Mouse (Mus musculus) layer of hippocampus, adult 8-10 months (tissue): ENCODE measurements around the gene Tax1bp1. TPM values are rescaled to one million over a fixed set of nuclear protein-coding genes. Genes with fewer than 3 reads are reported as not detected.
A peak's percentile ranks its signal among the peaks of the same experiment; 100 is the strongest.
"Not testable (repeated sequence)": the region's sequence is repeated elsewhere in the genome, so short reads cannot be mapped to it uniquely, and the experiment has no call there.

ENCODE experiments used
- DNase-seq, 2 experiments: peaks; one replicate each; pipeline ENCODE4 v3.0.0; 2022; ENCODE audit warnings: low spot score in 2 of 2
- total RNA-seq, 4 experiments: library from RNA; stranded (reverse); gene quantifications; 2 replicates each; pipeline ENCODE4 v1.2.4; 2022

The Tax1bp1 gene
- total RNA-seq, result 100 to 1,000 TPM; 122 to 161 (median 139) TPM

DNA sequence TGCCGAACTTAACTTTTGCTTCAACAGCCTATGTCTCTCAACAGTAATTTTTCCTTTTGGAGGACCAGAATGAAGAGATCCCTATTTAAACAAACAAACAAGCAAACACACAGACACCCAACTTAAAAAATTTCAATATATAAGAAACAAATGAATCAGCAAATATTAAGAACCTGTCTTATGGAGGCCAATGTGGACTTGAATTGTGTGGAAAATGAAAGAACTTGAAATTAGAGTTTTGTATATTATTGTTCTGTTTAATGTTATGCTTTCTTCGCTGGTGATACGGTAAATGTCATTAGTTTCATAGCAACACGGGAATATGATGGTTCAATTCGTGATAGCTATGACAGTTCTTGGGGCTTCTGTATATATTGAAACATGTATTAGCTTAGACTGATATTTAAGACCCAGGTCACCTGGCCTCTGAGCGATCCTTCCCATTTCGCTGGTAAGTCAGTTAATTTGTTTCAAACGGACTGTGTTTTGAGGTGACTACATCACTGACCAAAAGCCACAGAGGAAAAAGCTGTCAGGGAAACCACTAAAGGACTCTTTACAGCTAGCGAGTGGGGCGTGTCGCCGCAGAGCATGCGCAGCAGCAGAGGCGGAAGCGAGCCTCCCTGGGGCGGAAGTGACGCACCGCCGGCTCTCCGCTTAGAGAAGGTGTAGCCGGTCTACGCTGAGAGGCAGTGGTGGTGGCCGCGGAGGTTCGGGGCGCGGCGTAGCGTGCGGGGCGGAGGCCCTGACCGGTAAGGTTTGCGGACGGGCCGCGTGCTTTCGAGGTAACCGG is at the start of gene Tax1bp1:
TSS of gene Tax1bp1 (plus strand) at position 626 of the 793 bp plus-strand sequence.
- peak; percentile 88 to 92 for DNase-seq

- no peak for DNase-seq
Measured at GRCm38 (mm10) chr6:52667641-52668040, 45.9 kb upstream of the Tax1bp1 start.

GRCm38 (mm10) chr6:52669878-52670277 is 43.7 kb upstream of the Tax1bp1 start:
- not testable (repeated sequence) for DNase-seq

DNA sequence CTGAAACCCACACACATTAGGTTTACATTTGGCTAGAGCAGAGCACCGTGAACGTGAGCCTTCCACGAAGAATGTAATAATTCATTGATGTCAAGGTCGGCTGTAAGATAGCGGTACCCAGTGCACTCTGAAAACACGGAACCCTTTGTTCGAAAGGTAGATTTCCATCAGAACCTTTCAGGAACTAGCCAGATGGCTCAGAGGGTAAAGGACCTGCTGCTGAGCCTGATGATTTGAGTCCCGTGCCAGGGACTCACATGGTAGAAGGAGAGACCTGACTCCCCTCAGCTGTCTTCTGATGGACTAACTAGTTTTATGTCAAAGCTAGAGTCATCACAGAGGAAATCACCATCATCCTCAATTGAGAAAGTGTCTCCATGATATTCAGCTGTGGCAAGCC is 41.7 kb upstream of the Tax1bp1 start:
- no peak for DNase-seq

DNA sequence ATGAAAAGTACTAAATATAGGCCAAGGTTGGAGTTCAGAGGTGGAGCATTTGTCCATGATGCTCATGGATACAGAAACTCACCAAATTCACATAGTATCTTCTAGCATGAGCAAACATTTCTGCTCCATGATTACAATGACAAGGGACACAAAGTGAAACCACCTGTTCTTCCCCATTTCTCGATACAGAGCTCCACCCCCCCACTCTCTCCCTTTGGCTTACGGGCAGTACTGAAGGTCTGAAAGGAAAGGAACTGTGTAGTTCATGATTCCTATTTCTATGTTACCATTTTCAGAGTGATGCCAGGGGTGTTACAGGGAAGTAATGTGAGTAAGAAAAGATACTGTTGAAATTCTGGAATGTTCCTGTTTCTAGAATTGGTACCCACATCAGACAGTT is 41.0 kb upstream of the Tax1bp1 start:
- no peak for DNase-seq

- no peak for DNase-seq
Measured at GRCm38 (mm10) chr6:52673706-52674105, 39.8 kb upstream of the Tax1bp1 start.

- DNase-seq, result no peak
Measured at GRCm38 (mm10) chr6:52674541-52674940, 39.0 kb upstream of the Tax1bp1 start.

GRCm38 (mm10) chr6:52675222-52675921 is 38.2 kb upstream of the Tax1bp1 start:
- no peak for DNase-seq

GRCm38 (mm10) chr6:52677534-52677933 is 36.0 kb upstream of the Tax1bp1 start:
- DNase-seq, result not testable (repeated sequence)

DNA sequence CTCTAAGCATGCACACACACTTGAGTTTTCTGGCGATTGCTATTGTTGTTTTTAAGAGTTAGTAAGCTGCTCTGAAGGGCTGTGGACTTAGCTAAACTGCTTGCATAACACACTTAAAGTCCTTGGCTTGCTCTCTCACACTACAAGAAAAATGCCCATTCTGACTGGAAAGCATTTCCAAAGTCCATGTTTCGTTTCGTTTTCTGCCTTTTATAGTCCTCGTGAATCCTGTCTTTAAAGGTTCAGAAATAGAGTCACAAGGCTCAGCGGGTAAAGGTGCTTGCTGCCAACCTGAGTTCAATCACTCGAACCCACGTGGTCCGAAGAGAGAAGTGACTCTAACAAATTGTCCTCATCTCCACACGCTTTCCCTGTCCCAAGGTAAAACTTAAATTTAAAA is 34.0 kb upstream of the Tax1bp1 start:
- DNase-seq, result no peak

- no peak for DNase-seq
Measured at GRCm38 (mm10) chr6:52680458-52681032, 33.0 kb upstream of the Tax1bp1 start.

DNA sequence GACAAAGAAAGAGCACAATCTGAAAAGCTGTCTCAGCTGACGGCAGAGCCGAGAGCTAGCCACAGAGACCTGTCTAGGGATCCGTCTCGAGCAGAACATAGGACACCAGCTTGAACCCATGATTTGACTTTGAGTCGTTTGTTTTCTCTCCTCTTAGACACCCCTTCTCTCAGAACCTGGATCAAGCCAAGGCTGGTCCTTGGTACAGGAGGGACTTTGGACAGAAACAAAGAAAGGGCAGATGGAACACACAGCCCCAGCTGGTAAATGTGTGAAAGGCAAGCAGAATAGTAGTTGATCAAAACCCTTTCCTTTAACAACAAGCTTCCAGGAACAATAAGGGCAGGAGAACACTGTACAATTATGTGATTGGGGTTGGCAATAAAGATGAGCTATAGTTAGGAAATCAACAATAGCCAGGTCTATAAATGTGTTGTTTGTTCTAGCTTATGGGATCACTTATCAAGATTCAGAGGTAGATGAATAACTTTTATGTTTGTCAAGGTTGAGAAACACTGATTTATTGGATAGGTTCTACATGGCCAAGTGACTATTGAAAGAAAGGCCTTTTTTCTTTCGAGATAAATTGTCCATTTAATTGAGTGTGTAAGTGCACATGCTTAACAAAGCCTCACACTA is 31.6 kb upstream of the Tax1bp1 start:
- DNase-seq, result no peak

- DNase-seq, result no peak
Measured at GRCm38 (mm10) chr6:52682607-52683006, 30.9 kb upstream of the Tax1bp1 start.

DNA sequence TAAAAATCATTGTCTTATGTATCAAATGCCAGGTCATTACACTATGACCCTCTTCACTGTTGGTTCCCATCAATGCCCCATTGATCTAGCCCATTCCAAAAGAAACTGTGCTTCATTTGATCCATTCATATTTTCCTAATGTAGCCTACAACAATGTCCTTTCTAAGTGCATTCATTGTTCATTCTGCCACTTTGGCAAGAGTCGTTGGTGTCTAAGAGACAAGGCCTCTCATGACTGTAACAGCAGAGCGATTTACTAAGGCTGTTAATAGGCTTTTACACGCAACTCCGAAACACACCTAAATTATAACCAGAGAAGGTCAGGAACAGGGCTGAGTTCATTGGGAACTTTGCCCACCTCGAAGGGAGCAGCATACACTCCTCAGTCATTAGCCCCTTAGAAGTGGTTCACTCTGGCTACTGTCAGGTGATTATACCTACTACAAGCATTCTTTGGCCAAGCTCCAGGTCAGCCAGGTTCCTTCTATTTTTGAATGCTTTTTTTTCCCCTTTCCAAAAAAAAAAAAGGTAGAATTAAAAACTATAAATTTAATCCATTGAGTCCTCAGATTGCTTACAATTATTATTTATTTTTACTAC is 26.5 kb upstream of the Tax1bp1 start:
- no peak for DNase-seq

DNA sequence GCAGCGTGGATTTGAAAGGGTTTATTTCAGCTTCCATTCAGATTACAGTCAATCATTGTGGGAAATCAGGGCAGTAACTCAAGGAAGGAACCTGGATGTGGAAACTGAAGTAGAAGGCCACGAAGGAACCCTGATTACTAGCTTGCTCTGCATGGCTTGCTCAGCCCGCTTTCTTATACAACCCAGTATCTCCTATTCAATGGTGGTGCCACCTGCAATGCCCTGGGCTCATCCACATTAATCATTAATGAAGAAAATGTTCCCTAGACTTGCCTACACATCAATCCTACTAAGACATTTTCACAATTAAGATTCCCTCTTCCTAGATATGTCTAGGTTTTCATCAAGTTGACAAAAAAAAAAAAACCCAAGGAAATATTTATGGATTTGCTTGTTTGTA is 23.2 kb upstream of the Tax1bp1 start:
- no peak for DNase-seq

GRCm38 (mm10) chr6:52691800-52692199 is 21.7 kb upstream of the Tax1bp1 start:
- DNase-seq, result no peak

DNA sequence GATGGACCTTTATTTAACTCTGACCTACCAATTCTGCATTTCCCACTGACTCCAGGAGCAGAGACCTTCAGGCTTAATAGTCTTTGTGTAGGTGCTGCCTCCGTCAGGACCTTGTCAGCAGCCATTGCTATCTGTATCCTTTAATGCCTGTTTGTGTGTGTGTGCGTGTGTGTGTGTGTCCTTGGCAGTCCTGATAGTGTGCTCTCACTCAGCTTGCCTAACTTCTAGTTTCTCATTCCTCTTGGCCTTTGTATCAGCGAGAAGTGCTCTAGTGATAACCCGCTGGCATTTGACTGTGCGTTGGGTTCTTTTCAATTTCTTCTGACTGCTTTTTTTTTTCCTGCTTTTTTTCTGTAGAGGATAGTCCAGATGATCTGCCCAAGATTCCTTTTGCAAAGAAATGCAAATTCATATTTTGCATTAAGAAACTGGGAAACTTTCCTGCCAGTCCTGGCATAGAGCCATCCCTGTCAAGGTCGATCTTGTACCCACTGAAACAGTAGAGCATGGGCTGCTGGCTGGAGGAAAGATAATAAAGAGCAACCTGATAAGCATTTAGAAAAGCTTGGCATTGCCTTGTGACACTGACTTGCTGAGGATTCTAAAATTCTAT is 21.0 kb upstream of the Tax1bp1 start:
- no peak for DNase-seq

DNA sequence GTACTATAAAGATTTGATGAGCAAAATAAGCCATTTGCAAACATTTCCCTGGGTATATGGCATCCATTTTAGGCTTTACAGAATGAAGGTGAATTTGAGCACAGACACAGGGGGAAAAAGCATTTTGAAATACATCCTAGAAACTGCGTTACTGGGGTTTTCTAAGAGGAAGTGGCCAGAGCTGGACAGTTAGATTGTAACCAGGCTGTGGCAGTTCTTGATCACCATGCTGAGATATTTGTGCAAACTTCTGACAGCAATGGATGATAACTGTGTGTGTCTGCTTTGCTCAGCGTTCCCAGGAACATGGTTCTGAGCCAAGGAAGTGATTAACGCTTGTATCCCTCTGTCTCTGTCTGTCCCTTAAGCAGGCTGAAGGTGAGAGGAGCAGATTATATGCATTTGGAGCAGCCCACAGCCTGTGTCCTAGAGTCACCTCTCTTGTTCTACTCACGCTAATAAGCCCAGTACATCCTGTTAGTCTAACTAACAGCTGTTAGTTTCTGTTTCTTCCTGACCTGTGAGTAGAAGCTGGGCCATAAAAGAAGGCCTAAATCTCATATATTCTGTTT is 15.5 kb upstream of the Tax1bp1 start:
- DNase-seq, result no peak

- DNase-seq, result no peak
Measured at GRCm38 (mm10) chr6:52699050-52699449, 14.5 kb upstream of the Tax1bp1 start.

DNA sequence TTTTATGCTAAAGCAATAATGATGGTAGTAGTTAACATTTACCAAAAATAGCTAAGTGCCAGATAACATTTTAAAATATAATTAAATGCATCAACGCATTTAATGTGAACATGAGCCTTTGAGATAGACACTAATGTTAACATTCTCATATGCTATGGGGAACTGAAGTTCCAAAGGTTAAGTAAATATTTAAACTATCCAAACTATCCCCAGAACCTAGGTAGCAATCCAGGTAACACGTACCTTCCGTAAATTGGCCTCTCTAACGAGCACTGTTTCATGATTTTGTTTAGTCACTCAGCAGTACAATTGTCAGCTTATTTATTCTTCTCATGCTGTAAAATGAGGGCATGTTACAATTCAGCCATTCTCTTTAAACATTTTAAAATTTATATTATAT is 13.6 kb upstream of the Tax1bp1 start:
- DNase-seq, result no peak

GRCm38 (mm10) chr6:52703263-52703662 is 10.3 kb upstream of the Tax1bp1 start:
- no peak for DNase-seq
